Mouse (Mus musculus) cortical plate, adult 2 months (tissue): ENCODE measurements around the gene Topaz1.

Source experiments
- CTCF ChIP-seq: fragments of 200-500 bp; IDR thresholded peaks from 2 replicates; pipeline ENCODE4 v1.5.1; 2011; ENCODE audit warnings: mild to moderate bottlenecking, control low read depth, low read length; ENCODE audit not compliant: insufficient read depth; ENCODE audit errors: extremely low read depth
- POLR2A ChIP-seq: fragments of 200-500 bp; IDR thresholded peaks from 2 replicates; pipeline ENCODE4 v1.6.1; 2011; ENCODE audit warnings: mild to moderate bottlenecking, low read length, control low read depth; ENCODE audit not compliant: insufficient read depth; ENCODE audit errors: extremely low read depth

DNA sequence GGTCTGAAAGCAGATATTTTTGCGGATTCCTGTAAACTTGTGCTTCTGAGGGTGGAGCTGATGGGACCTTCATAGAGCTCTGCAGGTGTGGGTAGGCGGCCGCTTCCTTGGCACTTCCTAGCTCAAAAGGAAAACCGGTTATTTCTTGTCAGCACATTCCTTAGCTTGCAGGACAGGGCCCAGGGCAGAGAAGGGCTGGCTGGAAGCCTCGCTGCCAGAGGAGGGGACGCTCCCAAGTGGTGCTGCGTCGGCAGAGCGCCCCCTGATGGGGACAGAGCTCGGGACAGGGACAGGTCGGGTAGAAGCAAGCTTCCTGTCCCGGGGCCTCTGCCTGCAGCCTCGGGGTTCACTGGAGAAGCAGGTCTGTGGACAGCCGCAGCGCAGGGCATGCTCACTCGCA is 90.5 kb downstream of the Topaz1 start:
- TF ChIP-seq POLR2A (no peak), CTCF (0 out of 2 replicates have a peak, but pooled peaks have one; percentile 4)
